Mouse (Mus musculus): ENCODE data around the gene Lnx2. TPM values are rescaled to one million over a fixed set of nuclear protein-coding genes. Genes with fewer than 3 reads are reported as not detected.

The Lnx2 gene
- polyA plus RNA-seq, 1 experiment from 2014 or later: 14.0 TPM

DNA sequence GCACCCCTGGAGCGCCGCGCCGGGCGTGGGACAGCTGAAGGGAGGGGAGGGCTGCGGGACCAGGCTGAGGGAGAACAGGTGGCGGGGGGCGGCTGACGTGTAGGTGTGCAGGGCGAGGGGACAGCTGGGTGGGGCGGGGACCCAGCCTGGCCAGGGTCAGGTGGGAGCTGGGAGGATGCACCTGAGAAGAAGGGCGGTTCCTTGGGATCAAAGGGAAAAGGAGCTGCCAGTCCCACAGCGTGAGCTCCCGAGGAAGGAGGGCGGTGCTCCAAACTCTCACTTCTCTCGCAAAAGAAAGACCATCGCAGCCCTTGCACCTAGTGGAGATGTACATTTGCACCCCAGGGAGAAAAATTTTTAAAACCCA is 396 bp upstream of the Lnx2 start, which contains the start of gene Polr1d:
Polr1d (plus strand) TSS at position 252 of the 367 bp plus-strand sequence.
- Histone ChIP-seq H3K4me3 (peak within 1 kb of the TSS; percentile 97), H3K36me3 (peaks cover 10% of the 10 kb centered on the region; the same call in 1 of the 2 replicates), H3K9ac (peak within 1 kb of the TSS; percentile 89), H3K4me1 (replicated peaks) (peaks cover 45% of the 10 kb centered on the region), H3K27me3 (replicated peaks) (no peaks in the 10 kb centered on the region), H3K27ac (ENCODE audit: poor library complexity, severe bottlenecking) (peak within 1 kb of the TSS; percentile 97), H3K4me2 (peak within 1 kb of the TSS; percentile 78), H3K9me3 (replicated peaks) (no peaks in the 10 kb centered on the region)
- peak; percentile 44 for ATAC-seq (ENCODE audit: insufficient number of reproducible peaks, low FRiP score)
- 0% methylated on average over 17 of the region's 17 CpGs for WGBS

- peak overlapping the region; percentile 89 for H3K9ac ChIP-seq
- H3K4me2 ChIP-seq: peak overlapping the region; percentile 78
- H3K27ac ChIP-seq (ENCODE audit: poor library complexity, severe bottlenecking): peak overlapping the region; percentile 97
- peaks cover 56% of the 10 kb centered on the region for H3K4me1 ChIP-seq (replicated peaks)
- no peaks in the 10 kb centered on the region for H3K27me3 ChIP-seq (replicated peaks)
- ATAC-seq (ENCODE audit: insufficient number of reproducible peaks, low FRiP score): no peak
- peak overlapping the region; percentile 97 for H3K4me3 ChIP-seq
- peaks cover 9% of the 10 kb centered on the region; the same call in 1 of the 2 replicates for H3K36me3 ChIP-seq
- WGBS: 13% methylated on average over 21 of the region's 21 CpGs
- H3K9me3 ChIP-seq (replicated peaks): no peaks in the 10 kb centered on the region
These were observed 1.0 kb downstream of the Lnx2 start for GRCm38 (mm10) chr5:147075103-147076025.

DNA sequence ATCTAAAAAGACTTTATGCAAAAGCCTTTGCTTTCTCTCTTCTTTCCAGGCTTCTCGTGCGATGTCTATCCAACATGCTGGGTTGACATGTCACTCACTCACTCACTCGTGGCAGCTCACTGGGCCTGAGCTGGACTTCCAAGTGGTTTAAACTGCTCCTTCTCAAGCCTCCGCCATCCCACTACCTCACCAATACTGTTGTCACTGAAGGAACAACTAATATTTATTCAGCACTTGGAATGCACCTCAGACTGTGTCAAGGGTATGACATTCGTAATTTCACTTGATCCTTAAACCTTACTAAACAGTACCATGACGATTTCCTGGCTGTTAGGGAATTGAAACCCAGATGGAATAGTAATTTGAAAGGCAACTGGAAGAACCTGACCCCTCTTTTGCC is 2.6 kb downstream of the Lnx2 start:
- H3K9me3 ChIP-seq (replicated peaks): no peaks in the 10 kb centered on the region
- WGBS: 85% methylated on average over 6 of the region's 6 CpGs
- no peak overlapping the region for H3K4me3 ChIP-seq
- no peaks in the 10 kb centered on the region for H3K27me3 ChIP-seq (replicated peaks)
- ATAC-seq (ENCODE audit: insufficient number of reproducible peaks, low FRiP score): no peak
- peaks cover 3% of the 10 kb centered on the region; the same call in 1 of the 2 replicates for H3K36me3 ChIP-seq
- H3K4me1 ChIP-seq (replicated peaks): peaks cover 64% of the 10 kb centered on the region
- H3K9ac ChIP-seq: no peak overlapping the region
- no peak overlapping the region for H3K27ac ChIP-seq (ENCODE audit: poor library complexity, severe bottlenecking)
- no peak overlapping the region for H3K4me2 ChIP-seq

GRCm38 (mm10) chr5:147071886-147072285 is 4.5 kb downstream of the Lnx2 start:
- no peaks in the 10 kb centered on the region for H3K9me3 ChIP-seq (replicated peaks)
- H3K36me3 ChIP-seq: 0 out of 2 replicates have a peak, but pooled peaks cover 3% of the 10 kb centered on the region
- peaks cover 63% of the 10 kb centered on the region for H3K4me1 ChIP-seq (replicated peaks)
- no peak overlapping the region for H3K4me3 ChIP-seq
- no peak overlapping the region for H3K4me2 ChIP-seq
- 51% methylated on average over 4 of the region's 4 CpGs for WGBS
- H3K9ac ChIP-seq: no peak overlapping the region
- no peak overlapping the region for H3K27ac ChIP-seq (ENCODE audit: poor library complexity, severe bottlenecking)
- no peak for ATAC-seq (ENCODE audit: insufficient number of reproducible peaks, low FRiP score)
- no peaks in the 10 kb centered on the region for H3K27me3 ChIP-seq (replicated peaks)

GRCm38 (mm10) chr5:147070791-147071516 is 5.4 kb downstream of the Lnx2 start:
- H3K9me3 ChIP-seq (replicated peaks): no peaks in the 10 kb centered on the region
- ATAC-seq (ENCODE audit: insufficient number of reproducible peaks, low FRiP score): no peak
- peak overlapping the region; percentile 4; the same call in 1 of the 2 replicates for H3K4me2 ChIP-seq
- H3K9ac ChIP-seq: peak overlapping the region; percentile 11; the same call in 1 of the 2 replicates
- no peak overlapping the region for H3K4me3 ChIP-seq
- 57% methylated on average over 16 of the region's 16 CpGs for WGBS
- no peaks in the 10 kb centered on the region for H3K27me3 ChIP-seq (replicated peaks)
- H3K27ac ChIP-seq (ENCODE audit: poor library complexity, severe bottlenecking): peak overlapping the region; percentile 34; the same call in 1 of the 2 replicates
- peaks cover 63% of the 10 kb centered on the region for H3K4me1 ChIP-seq (replicated peaks)
- H3K36me3 ChIP-seq: 0 out of 2 replicates have a peak, but pooled peaks cover 3% of the 10 kb centered on the region

DNA sequence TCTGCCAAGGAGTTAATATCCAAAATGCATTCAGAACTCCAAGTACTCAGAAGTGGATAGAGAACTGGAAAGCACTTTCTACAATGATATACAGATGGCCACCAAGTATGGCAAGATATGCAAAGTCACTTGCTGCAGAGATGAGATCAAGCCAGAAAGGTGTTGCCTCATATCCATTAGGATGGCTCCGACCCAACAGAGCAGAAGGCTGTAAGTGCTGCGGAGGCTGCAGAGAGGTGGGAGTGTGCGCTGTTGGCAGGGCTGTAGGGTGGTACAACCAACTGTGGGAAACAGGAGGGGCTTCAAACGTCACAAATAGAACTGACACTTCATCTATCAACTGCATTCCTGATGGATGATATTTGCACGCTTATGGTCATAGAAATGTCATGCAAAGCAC is 7.5 kb downstream of the Lnx2 start:
- no peak overlapping the region for H3K4me3 ChIP-seq
- ATAC-seq (ENCODE audit: insufficient number of reproducible peaks, low FRiP score): no peak
- H3K36me3 ChIP-seq: 0 out of 2 replicates have a peak, but pooled peaks cover 3% of the 10 kb centered on the region
- H3K9ac ChIP-seq: no peak overlapping the region
- H3K4me2 ChIP-seq: no peak overlapping the region
- 67% methylated on average over 5 of the region's 5 CpGs for WGBS
- no peak overlapping the region for H3K27ac ChIP-seq (ENCODE audit: poor library complexity, severe bottlenecking)
- peaks cover 47% of the 10 kb centered on the region for H3K4me1 ChIP-seq (replicated peaks)
- H3K9me3 ChIP-seq (replicated peaks): no peaks in the 10 kb centered on the region
- H3K27me3 ChIP-seq (replicated peaks): no peaks in the 10 kb centered on the region

- Histone ChIP-seq H3K4me3 (no peak overlapping the region), H3K27me3 (replicated peaks) (no peaks in the 10 kb centered on the region), H3K27ac (ENCODE audit: poor library complexity, severe bottlenecking) (no peak overlapping the region), H3K4me2 (no peak overlapping the region), H3K4me1 (replicated peaks) (peaks cover 45% of the 10 kb centered on the region), H3K9ac (no peak overlapping the region), H3K9me3 (replicated peaks) (no peaks in the 10 kb centered on the region), H3K36me3 (no peaks in the 10 kb centered on the region)
- 76% methylated on average over 5 of the region's 5 CpGs for WGBS
- ATAC-seq (ENCODE audit: insufficient number of reproducible peaks, low FRiP score): no peak
These were observed 9.4 kb downstream of the Lnx2 start for GRCm38 (mm10) chr5:147066965-147067364.

GRCm38 (mm10) chr5:147066129-147066528 is 10.3 kb downstream of the Lnx2 start:
- 49% methylated on average over 4 of the region's 4 CpGs for WGBS
- Histone ChIP-seq H3K4me1 (replicated peaks) (peaks cover 39% of the 10 kb centered on the region), H3K36me3 (no peaks in the 10 kb centered on the region), H3K27me3 (replicated peaks) (no peaks in the 10 kb centered on the region), H3K4me2 (no peak overlapping the region), H3K9ac (no peak overlapping the region), H3K4me3 (no peak overlapping the region), H3K27ac (ENCODE audit: poor library complexity, severe bottlenecking) (no peak overlapping the region), H3K9me3 (replicated peaks) (no peaks in the 10 kb centered on the region)
- no peak for ATAC-seq (ENCODE audit: insufficient number of reproducible peaks, low FRiP score)

DNA sequence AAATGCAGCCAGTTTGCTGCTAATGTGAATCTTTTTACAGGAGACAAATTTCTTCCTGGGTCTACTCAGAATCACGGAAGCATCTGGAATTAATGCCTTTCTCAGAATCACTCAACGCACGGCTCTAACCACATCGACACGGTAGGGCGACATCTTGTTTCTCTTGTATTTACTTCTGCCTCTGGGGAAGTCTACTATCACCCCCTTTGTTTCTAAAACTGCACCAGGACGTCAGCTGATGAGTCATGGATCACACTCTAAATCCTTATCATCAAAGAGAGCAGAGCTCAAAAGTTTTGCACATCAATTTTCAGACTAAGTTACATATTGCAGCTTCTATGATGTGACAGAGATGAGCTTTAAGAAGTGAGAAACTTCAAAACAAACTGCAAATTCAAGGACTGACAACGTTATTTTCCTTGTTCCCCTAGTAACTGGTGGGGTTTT is 13.1 kb downstream of the Lnx2 start:
- Histone ChIP-seq H3K4me2 (peak overlapping the region; percentile 24; the same call in 1 of the 2 replicates), H3K9me3 (replicated peaks) (no peaks in the 10 kb centered on the region), H3K4me3 (no peak overlapping the region), H3K27ac (ENCODE audit: poor library complexity, severe bottlenecking) (no peak overlapping the region), H3K4me1 (replicated peaks) (peaks cover 30% of the 10 kb centered on the region), H3K27me3 (replicated peaks) (no peaks in the 10 kb centered on the region), H3K9ac (no peak overlapping the region), H3K36me3 (no peaks in the 10 kb centered on the region)
- no peak for ATAC-seq (ENCODE audit: insufficient number of reproducible peaks, low FRiP score)
- WGBS: 43% methylated on average over 8 of the region's 8 CpGs

- peaks cover 54% of the 10 kb centered on the region for H3K4me1 ChIP-seq (replicated peaks)
These were observed 16.4 kb downstream of the Lnx2 start for GRCm38 (mm10) chr5:147060024-147060423.

GRCm38 (mm10) chr5:147059319-147059718 is 17.1 kb downstream of the Lnx2 start:
- 87% methylated on average over 9 of the region's 9 CpGs for WGBS

More at GRCm38 (mm10) chr5:147060024-147060423, 16.4 kb downstream of the Lnx2 start:
- WGBS: 70% methylated on average over 2 of the region's 2 CpGs
- no peak overlapping the region for H3K4me3 ChIP-seq
- H3K36me3 ChIP-seq: no peaks in the 10 kb centered on the region
- no peaks in the 10 kb centered on the region for H3K27me3 ChIP-seq (replicated peaks)
- no peak for ATAC-seq (ENCODE audit: insufficient number of reproducible peaks, low FRiP score)
- no peak overlapping the region for H3K4me2 ChIP-seq
- H3K27ac ChIP-seq (ENCODE audit: poor library complexity, severe bottlenecking): no peak overlapping the region
- H3K9me3 ChIP-seq (replicated peaks): no peaks in the 10 kb centered on the region
- H3K9ac ChIP-seq: no peak overlapping the region

More at GRCm38 (mm10) chr5:147059319-147059718, 17.1 kb downstream of the Lnx2 start:
- Histone ChIP-seq H3K27ac (ENCODE audit: poor library complexity, severe bottlenecking) (no peak overlapping the region), H3K9me3 (replicated peaks) (no peaks in the 10 kb centered on the region), H3K9ac (no peak overlapping the region), H3K4me1 (replicated peaks) (peaks cover 57% of the 10 kb centered on the region), H3K36me3 (no peaks in the 10 kb centered on the region), H3K4me3 (no peak overlapping the region), H3K27me3 (replicated peaks) (no peaks in the 10 kb centered on the region), H3K4me2 (no peak overlapping the region)
- ATAC-seq (ENCODE audit: insufficient number of reproducible peaks, low FRiP score): no peak
